Mouse (Mus musculus) embryonic facial prominence, embryonic 12.5 days (tissue): ENCODE measurements around the gene Aatf. TPM values are rescaled to one million over a fixed set of nuclear protein-coding genes. Genes with fewer than 3 reads are reported as not detected.
"Not testable (repeated sequence)": the region's sequence is repeated elsewhere in the genome, so short reads cannot be mapped to it uniquely, and the experiment has no call there.

Experiments used
- ATAC-seq: fragments of 200-750 bp; cut with Nextera tagmentation; 2 replicates; pipeline ENCODE4 v1.8.0; 2017; ENCODE audit not compliant: insufficient number of reproducible peaks, insufficient read depth, low FRiP score, low TSS enrichment
- H3K27ac ChIP-seq: fragments of 300-500 bp; sonication (generic); 2 replicates; pipeline ENCODE4 v1.5.1; 2016; ENCODE audit warnings: mild to moderate bottlenecking
- H3K27me3 ChIP-seq: fragments of 300-500 bp; sonication (generic); 2 replicates; pipeline ENCODE4 v1.6.1; 2016; ENCODE audit warnings: mild to moderate bottlenecking, moderate library complexity
- H3K36me3 ChIP-seq: fragments of 300-500 bp; sonication (generic); 2 replicates; pipeline ENCODE4 v1.6.1; 2016; ENCODE audit warnings: mild to moderate bottlenecking
- H3K4me1 ChIP-seq: fragments of 300-500 bp; sonication (generic); 2 replicates; pipeline ENCODE4 v1.6.1; 2016
- H3K4me2 ChIP-seq: fragments of 300-500 bp; sonication (generic); replicated peaks from 2 replicates; pipeline ENCODE4 v1.6.1; 2016; ENCODE audit warnings: mild to moderate bottlenecking, moderate library complexity
- H3K4me3 ChIP-seq: fragments of 300-500 bp; sonication (generic); 2 replicates; pipeline ENCODE4 v1.5.1; 2016; ENCODE audit warnings: mild to moderate bottlenecking
- H3K9ac ChIP-seq: fragments of 300-500 bp; sonication (generic); 2 replicates; pipeline ENCODE4 v1.6.1; 2016; ENCODE audit warnings: mild to moderate bottlenecking, moderate library complexity
- H3K9me3 ChIP-seq: fragments of 300-500 bp; sonication (generic); 2 replicates; pipeline ENCODE4 v1.6.1; 2016; ENCODE audit warnings: mild to moderate bottlenecking, moderate library complexity
- WGBS: fragments of 180-500 bp; shearing (Covaris S2); methylation state at CpG from one replicate; pipeline ENCODE4 v1.1.7; 2016; 5-methylcytosine and 5-hydroxymethylcytosine counted together
- polyA plus RNA-seq: library from polyadenylated mRNA; unstranded; fragments of >200 nt; fragmentation: Nextera tagmentation; extraction: Ambion mirVana; gene quantifications from 2 replicates; pipeline ENCODE4 v1.2.1, GENCODE M21; 2016

Gene Aatf
- polyA plus RNA-seq, 1 experiment from 2014 or later, result 53.8 TPM

DNA sequence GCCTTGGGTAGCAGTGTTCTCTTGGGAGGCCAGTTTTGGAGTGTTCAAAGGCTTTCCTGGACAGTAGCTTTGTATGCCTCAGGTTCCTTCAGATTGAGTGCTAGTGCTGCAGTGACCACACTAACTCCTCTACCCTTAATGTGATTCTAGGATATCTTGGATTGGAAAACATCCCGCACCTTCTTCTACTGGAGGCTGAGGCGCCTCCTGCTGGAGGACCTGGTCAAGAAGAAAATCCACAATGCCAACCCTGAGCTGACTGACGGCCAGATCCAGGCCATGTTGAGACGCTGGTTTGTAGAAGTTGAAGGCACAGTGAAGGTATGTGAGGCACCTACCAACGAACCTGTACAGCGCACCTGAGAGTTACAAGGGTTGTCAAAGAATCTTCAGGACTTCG lies 121.3 kb downstream of the Aatf start:
- H3K9ac ChIP-seq, ATAC-seq, H3K27ac ChIP-seq, H3K4me3 ChIP-seq, H3K27me3 ChIP-seq, H3K4me1 ChIP-seq, H3K9me3 ChIP-seq, H3K4me2 ChIP-seq: not testable (repeated sequence)
- 82% methylated on average over 7 of the region's 7 CpGs for WGBS
- H3K36me3 ChIP-seq, result peaks cover 41% of the 10 kb centered on the region

DNA sequence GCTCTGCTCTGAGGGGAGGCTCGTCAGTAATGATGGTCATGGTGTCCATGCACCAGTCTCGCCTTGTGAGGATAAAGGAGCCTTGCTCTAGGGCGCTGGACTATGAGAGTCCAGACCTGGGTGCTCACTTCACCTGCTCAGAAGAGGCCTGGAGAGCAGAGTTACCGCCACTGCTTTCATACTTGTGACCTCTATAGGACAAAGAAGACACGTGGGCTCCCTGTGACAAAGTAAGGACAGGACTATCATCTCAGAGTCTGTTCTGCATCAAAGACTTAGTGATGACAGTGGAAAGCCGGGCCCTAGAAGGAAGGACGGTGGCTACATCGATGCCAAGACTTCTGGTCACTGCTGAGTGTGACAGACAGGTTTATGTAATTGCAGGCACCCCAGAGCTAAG lies 122.2 kb downstream of the Aatf start:
- H3K27ac ChIP-seq, result no peak overlapping the region
- no peaks in the 10 kb centered on the region for H3K9me3 ChIP-seq
- no peaks in the 10 kb centered on the region for H3K4me1 ChIP-seq
- H3K4me2 ChIP-seq, result no peak overlapping the region
- no peaks in the 10 kb centered on the region for H3K27me3 ChIP-seq
- 89% methylated on average over 8 of the region's 8 CpGs for WGBS
- no peak overlapping the region for H3K9ac ChIP-seq
- no peak for ATAC-seq
- no peak overlapping the region for H3K4me3 ChIP-seq
- peaks cover 36% of the 10 kb centered on the region for H3K36me3 ChIP-seq

- WGBS, result 78% methylated on average over 6 of the region's 6 CpGs
- H3K36me3 ChIP-seq, result peaks cover 39% of the 10 kb centered on the region
- no peaks in the 10 kb centered on the region for H3K9me3 ChIP-seq
- H3K4me2 ChIP-seq, result no peak overlapping the region
- no peak for ATAC-seq
- H3K4me1 ChIP-seq, result no peaks in the 10 kb centered on the region
- H3K27ac ChIP-seq, result no peak overlapping the region
- no peak overlapping the region for H3K4me3 ChIP-seq
- H3K9ac ChIP-seq, result no peak overlapping the region
- H3K27me3 ChIP-seq, result no peaks in the 10 kb centered on the region
These were observed 124.0 kb downstream of the Aatf start for GRCm38 (mm10) chr11:84389332-84389731.

DNA sequence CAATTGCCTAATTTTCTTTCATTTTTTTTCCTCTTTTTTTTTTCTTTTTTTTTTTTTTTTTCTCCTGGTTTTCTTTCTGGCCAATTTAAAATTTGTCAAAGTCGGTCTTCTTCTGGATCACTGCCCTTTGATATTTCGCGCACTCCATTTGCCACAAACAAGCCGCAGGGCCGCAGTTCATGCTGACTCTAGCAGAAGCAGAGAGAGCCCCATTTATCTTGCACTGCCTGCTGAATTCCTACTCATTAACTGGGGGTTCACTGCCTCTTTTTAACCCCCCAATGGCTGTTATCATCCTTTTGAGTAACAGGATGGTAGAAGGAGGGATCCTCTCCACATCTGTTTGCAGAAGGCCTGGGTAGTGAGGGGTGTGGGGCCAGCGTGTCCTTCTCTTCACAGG lies 129.4 kb downstream of the Aatf start:
- WGBS, result 82% methylated on average over 6 of the region's 6 CpGs

GRCm38 (mm10) chr11:84382450-84382849 lies 130.9 kb downstream of the Aatf start:
- Histone ChIP-seq H3K27ac (no peak overlapping the region), H3K4me2 (no peak overlapping the region), H3K4me3 (no peak overlapping the region), H3K27me3 (no peaks in the 10 kb centered on the region), H3K9ac (no peak overlapping the region), H3K4me1 (no peaks in the 10 kb centered on the region), H3K36me3 (peaks cover 20% of the 10 kb centered on the region), H3K9me3 (no peaks in the 10 kb centered on the region)
- 74% methylated on average over 13 of the region's 13 CpGs for WGBS
- no peak for ATAC-seq

More for the DNA sequence above, 129.4 kb downstream of the Aatf start:
- Histone ChIP-seq H3K4me3 (no peak overlapping the region), H3K27me3 (no peaks in the 10 kb centered on the region), H3K9me3 (no peaks in the 10 kb centered on the region), H3K9ac (no peak overlapping the region), H3K4me1 (no peaks in the 10 kb centered on the region), H3K4me2 (no peak overlapping the region), H3K27ac (no peak overlapping the region), H3K36me3 (peaks cover 20% of the 10 kb centered on the region)
- ATAC-seq, result no peak

DNA sequence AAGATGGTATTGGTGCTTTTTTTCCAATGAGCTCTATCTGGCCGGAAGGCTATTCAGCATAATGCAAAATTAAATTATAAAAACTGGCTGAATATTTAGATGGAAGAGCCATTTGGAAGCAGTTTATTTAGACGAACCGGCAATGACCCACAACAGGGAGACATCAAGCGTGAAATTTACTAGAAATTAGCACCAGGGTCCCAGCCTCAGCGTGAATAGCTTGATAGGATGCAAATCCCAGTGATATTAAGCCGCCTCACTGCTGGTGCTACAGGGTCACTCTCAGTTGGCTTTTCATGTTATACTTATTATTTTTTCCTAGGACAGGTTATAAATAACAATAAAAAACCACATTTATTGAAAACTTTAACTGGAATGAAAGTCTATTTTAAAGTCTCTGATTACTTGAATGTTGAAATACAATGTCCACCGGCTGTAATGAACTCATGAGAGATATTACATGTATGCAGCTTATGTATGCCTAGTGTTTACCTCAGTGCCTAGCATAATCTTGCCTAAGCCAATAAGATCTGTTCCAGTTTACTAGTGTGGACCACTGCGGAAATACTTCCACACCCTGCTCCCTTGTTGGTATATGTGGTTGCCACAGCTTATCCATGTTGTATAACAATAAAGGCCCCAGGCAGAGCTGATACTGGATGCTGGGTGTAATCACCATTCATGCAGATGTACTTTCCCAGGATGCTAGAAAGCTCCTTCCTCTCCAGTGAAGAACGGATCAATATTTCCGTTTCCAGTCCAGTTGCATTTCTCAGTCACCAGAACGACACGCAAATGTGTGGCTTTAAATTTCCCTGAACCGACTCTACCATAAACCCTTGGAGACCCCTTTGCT lies 136.6 kb downstream of the Aatf start:
- Histone ChIP-seq H3K9me3 (no peaks in the 10 kb centered on the region), H3K4me1 (no peaks in the 10 kb centered on the region), H3K27ac (no peak overlapping the region), H3K9ac (no peak overlapping the region), H3K27me3 (no peaks in the 10 kb centered on the region), H3K4me2 (no peak overlapping the region), H3K36me3 (peaks cover 17% of the 10 kb centered on the region), H3K4me3 (no peak overlapping the region)
- ATAC-seq, result no peak
- WGBS, result 87% methylated on average over 13 of the region's 13 CpGs

DNA sequence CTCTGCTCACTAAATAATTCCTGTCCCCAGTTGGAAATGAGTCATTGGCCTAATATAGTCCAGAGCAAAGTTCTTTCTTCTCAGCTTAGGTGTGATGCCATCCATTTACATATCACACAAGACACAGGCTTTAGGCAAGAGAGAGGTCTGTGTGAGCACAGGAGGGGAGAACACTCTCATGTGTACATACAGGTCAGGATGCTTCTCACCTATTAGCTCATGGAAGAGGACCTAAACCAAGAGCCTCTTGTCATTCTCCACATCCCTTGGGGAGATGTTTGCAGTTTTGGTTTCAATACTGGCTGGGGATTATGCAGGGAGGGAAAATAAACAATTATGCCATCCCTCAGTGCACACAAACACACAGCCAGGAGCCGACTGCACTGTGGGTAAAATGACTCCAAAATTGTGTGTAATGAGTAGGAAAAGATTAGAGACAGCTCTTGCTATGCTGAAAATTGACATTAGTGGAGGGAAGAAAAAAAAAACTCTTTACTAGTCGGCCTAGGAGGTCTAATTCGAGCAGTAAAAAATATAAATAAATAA lies 137.3 kb downstream of the Aatf start:
- Histone ChIP-seq H3K9ac (no peak overlapping the region), H3K4me1 (no peaks in the 10 kb centered on the region), H3K4me2 (no peak overlapping the region), H3K27me3 (no peaks in the 10 kb centered on the region), H3K9me3 (no peaks in the 10 kb centered on the region), H3K4me3 (no peak overlapping the region), H3K27ac (no peak overlapping the region), H3K36me3 (peaks cover 17% of the 10 kb centered on the region)
- WGBS, result 48% methylated on average over 3 of the region's 3 CpGs
- ATAC-seq, result no peak

GRCm38 (mm10) chr11:84373122-84373521 lies 140.2 kb downstream of the Aatf start:
- Histone ChIP-seq H3K27ac (no peak overlapping the region), H3K9ac (no peak overlapping the region), H3K4me3 (no peak overlapping the region), H3K36me3 (peaks cover 14% of the 10 kb centered on the region), H3K9me3 (no peaks in the 10 kb centered on the region), H3K4me1 (no peaks in the 10 kb centered on the region), H3K4me2 (no peak overlapping the region), H3K27me3 (no peaks in the 10 kb centered on the region)
- ATAC-seq, result no peak
- 84% methylated on average over 4 of the region's 4 CpGs for WGBS

Other genes with a start within 250 kb of the Aatf start
- 0.55 and 0.60 TPM in 2 replicates for gene Lhx1, start 12.0 kb upstream of the Aatf start, polyA plus RNA-seq